Mouse (Mus musculus) cerebellum, adult 2 months (tissue): ENCODE results near the gene 4933416C03Rik. TPM values are rescaled to one million over a fixed set of nuclear protein-coding genes. Genes with fewer than 3 reads are reported as not detected.
A peak's percentile ranks its signal among the peaks of the same experiment; 100 is the strongest.

Experiments
- DNase-seq, 2 experiments: peaks; one replicate each; pipeline ENCODE4 v3.0.0; 2021
- H3K27ac ChIP-seq: fragments of 200-500 bp; 2 replicates; pipeline ENCODE4 v1.5.1; 2012; ENCODE audit warnings: low read length, control low read depth, inconsistent platforms; ENCODE audit not compliant: insufficient read depth
- H3K27me3 ChIP-seq: fragments of 200-500 bp; 2 replicates; pipeline ENCODE4 v1.6.1; 2012; ENCODE audit warnings: inconsistent platforms, mild to moderate bottlenecking, low read length, moderate library complexity; ENCODE audit not compliant: control insufficient read depth, insufficient read depth
- H3K4me1 ChIP-seq: fragments of 200-500 bp; 2 replicates; pipeline ENCODE4 v1.6.1; 2011; ENCODE audit warnings: low read length; ENCODE audit not compliant: control insufficient read depth, insufficient read depth
- H3K4me3 ChIP-seq: fragments of 200-500 bp; replicated peaks from 2 replicates; pipeline ENCODE3; 2011; ENCODE audit warnings: mild to moderate bottlenecking, low read depth, low read length, control low read depth; ENCODE audit not compliant: insufficient read depth
- CTCF ChIP-seq: fragments of 200-500 bp; IDR thresholded peaks from 2 replicates; pipeline ENCODE4 v1.5.1; 2011; ENCODE audit warnings: low read depth, mild to moderate bottlenecking, control low read depth, low read length, moderate library complexity, borderline replicate concordance; ENCODE audit not compliant: insufficient read depth
- POLR2A ChIP-seq: fragments of 200-500 bp; IDR thresholded peaks from 2 replicates; pipeline ENCODE4 v1.6.1; 2011; ENCODE audit warnings: low read length, control low read depth, borderline replicate concordance; ENCODE audit not compliant: insufficient read depth
- WGBS: fragments of 180-500 bp; shearing (Covaris S2); methylation state at CpG from one replicate; pipeline ENCODE4 v1.1.7; 2018; 5-methylcytosine and 5-hydroxymethylcytosine counted together
- polyA plus RNA-seq: library from polyadenylated mRNA; depleted of rRNA; stranded (reverse); fragments of >200 nt; gene quantifications from 2 replicates; pipeline ENCODE4 v1.2.3, GENCODE M21; 2012

Gene 4933416C03Rik
- polyA plus RNA-seq, 1 experiment: not detected

DNA sequence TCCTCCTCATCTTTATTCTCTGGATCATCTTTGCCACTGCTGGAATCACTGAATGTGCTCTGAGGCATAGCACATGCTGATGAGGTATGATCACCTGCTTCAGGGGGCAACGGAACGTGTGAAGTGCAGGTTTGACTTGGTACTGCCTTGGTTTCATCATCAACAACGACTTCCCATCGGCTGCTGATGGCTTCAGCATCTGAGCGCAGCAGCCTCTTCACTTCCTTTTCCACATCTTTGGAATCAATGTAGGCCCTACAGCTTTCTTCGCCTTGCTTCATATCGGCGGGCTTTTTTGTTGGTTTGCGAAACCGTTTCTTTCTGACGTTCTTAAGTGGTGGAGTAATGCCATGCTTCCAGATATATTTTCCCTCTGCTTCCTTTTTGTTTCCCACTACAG lies 849 bp downstream of the 4933416C03Rik start:
- WGBS: 95% methylated on average over 11 of the region's 11 CpGs
- Histone ChIP-seq H3K4me3 (no peak overlapping the region), H3K27me3 (no peaks in the 10 kb centered on the region), H3K27ac (no peak overlapping the region), H3K4me1 (peaks cover 2% of the 10 kb centered on the region; the same call in 1 of the 2 replicates)
- TF ChIP-seq CTCF (no peak), POLR2A (no peak)
- no peak for DNase-seq

DNA sequence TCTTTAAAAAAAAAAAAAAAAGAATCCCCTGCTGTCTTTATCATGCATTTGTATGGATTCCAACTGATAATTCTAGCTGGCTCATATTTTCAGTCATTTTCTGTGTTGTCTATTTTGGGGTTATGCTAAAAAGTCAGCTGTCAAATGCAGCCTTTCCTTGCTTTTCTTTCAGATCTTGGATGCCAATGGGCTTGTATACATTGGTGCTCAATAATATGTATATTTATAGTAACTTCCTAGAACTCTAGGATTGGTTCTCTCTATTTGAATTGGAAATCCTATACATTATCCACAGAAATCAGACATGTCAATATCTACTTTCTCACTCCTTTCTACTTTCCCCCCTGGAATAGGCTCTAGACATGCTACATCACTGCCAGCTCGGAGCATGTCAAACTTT lies 5.0 kb downstream of the 4933416C03Rik start:
- H3K4me1 ChIP-seq: peaks cover 15% of the 10 kb centered on the region
- H3K27ac ChIP-seq: no peak overlapping the region
- H3K27me3 ChIP-seq: no peaks in the 10 kb centered on the region
- no peak for DNase-seq
- WGBS: 94% methylated on average over 1 of the region's 1 CpGs
- TF ChIP-seq CTCF (no peak), POLR2A (no peak)
- no peak overlapping the region for H3K4me3 ChIP-seq

DNA sequence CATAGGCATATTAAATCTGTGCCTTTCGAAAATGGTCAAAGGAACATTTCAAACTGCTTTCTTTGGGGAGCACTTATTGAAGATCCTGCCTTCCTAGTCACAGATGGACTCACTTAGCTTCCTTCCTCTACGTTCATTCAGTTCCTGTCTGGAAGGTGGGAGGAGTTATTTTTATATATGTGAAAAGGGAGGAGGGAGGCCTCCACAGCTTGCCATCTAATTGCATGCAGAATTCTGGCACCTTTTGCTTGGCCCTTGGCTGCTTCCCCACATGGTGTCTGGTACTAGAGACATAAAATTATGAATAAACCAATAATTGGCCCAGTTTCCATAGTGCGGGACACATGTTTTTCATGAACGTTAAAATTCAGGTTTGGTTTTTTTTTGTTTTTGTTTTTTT lies 5.5 kb downstream of the 4933416C03Rik start:
- Histone ChIP-seq H3K27ac (no peak overlapping the region), H3K4me3 (no peak overlapping the region), H3K27me3 (no peaks in the 10 kb centered on the region), H3K4me1 (peaks cover 15% of the 10 kb centered on the region)
- WGBS: 8% methylated on average over 4 of the region's 4 CpGs
- TF ChIP-seq POLR2A (no peak), CTCF (no peak)
- DNase-seq: peak; percentile 80 to 91

DNA sequence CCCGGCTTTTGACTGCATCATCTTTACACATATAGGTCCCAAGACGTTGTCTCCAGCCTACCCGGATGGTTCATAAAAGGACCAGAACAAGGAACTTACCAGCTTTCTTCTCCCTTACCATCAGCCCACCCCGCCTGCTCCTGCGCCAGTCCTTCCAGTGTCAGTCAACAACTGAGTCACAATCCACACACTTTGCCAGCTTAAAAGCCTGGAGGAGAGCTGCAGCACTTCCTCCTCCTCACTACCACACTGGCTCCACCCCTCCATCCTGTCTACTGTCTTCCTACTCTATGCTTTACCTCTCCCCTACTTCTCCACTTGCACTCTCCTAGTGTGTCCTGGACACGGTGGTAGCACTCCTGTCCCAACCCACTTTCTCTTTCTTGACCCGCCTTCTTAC lies 15.2 kb downstream of the 4933416C03Rik start:
- no peak for DNase-seq
- Histone ChIP-seq H3K4me3 (no peak overlapping the region), H3K27ac (no peak overlapping the region), H3K4me1 (peaks cover 12% of the 10 kb centered on the region; the same call in 1 of the 2 replicates), H3K27me3 (no peaks in the 10 kb centered on the region)
- WGBS: 94% methylated on average over 7 of the region's 7 CpGs
- TF ChIP-seq CTCF: no peak
- TF ChIP-seq POLR2A: no peak

DNA sequence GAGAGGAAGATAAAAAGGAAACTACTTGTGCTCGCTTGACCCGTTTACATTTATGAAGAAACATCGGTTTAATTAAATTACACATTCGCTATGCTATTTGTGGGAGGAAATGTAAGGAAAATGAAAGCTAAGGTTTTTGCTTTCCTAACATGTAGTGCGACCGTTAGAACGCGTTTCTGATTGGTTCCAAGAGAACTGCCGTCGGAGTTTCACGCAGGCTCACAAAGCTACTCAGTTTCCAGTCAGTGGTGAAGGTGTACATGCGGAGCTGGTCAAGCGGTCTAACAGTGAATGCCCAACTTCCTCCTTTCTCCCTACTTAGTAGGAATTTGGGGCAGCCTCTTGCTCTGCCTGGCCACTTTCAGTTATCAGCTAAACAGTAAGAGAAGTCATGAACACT lies 17.3 kb downstream of the 4933416C03Rik start:
- H3K27ac ChIP-seq: no peak overlapping the region
- WGBS: 92% methylated on average over 13 of the region's 13 CpGs
- no peak for TF ChIP-seq POLR2A
- TF ChIP-seq CTCF: no peak
- no peak overlapping the region for H3K4me3 ChIP-seq
- no peak for DNase-seq
- no peaks in the 10 kb centered on the region for H3K27me3 ChIP-seq
- peaks cover 12% of the 10 kb centered on the region; the same call in 1 of the 2 replicates for H3K4me1 ChIP-seq

DNA sequence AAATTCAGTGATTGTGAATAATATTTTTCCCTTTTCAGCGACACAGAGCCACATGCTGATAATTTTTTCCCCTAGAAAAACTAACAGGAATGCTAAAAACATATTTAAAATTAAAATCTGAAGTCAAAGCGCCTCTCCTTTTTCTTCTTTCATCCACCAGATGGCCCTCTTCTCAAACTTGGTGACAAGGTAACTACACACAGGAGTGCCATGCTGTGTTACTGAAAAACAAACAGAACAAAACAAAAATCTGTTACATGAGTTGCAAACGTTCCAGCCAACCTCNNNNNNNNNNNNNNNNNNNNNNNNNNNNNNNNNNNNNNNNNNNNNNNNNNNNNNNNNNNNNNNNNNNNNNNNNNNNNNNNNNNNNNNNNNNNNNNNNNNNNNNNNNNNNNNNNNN lies 29.8 kb downstream of the 4933416C03Rik start:
- no peak for TF ChIP-seq POLR2A
- TF ChIP-seq CTCF: 0 out of 2 replicates have a peak, but pooled peaks have one; percentile 1
- no peak overlapping the region for H3K4me3 ChIP-seq
- WGBS: 34% methylated on average over 3 of the region's 3 CpGs
- peak; percentile 40 to 67 for DNase-seq
- no peaks in the 10 kb centered on the region for H3K27me3 ChIP-seq
- no peak overlapping the region for H3K27ac ChIP-seq
- H3K4me1 ChIP-seq: peaks cover 15% of the 10 kb centered on the region

DNA sequence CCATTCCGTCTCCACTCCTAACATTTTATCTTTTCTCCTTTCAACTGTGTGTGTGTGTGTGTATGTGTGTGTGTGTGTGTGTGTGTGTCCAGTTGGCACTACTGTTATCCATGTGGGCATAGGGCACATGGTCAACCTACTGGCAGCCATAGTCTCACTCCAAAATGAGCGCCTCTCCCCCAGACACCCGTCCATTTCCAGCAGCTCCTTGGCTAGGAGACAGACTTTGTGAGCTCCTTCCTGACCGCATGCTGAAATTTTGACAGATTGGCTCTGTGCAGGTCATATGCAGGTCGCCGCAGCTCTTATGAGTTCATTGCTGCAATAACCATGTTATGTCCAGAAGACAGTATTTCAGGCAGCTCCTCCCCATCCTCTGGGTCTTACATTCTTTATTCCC lies 32.9 kb downstream of the 4933416C03Rik start:
- DNase-seq: peak; percentile 77 to 92
- 18% methylated on average over 6 of the region's 6 CpGs for WGBS
- no peak for TF ChIP-seq POLR2A
- no peak for TF ChIP-seq CTCF
- Histone ChIP-seq H3K4me1 (peaks cover 15% of the 10 kb centered on the region), H3K27ac (0 out of 2 replicates have a peak overlapping the region, but pooled peaks have one; percentile 62), H3K27me3 (no peaks in the 10 kb centered on the region), H3K4me3 (no peak overlapping the region)

DNA sequence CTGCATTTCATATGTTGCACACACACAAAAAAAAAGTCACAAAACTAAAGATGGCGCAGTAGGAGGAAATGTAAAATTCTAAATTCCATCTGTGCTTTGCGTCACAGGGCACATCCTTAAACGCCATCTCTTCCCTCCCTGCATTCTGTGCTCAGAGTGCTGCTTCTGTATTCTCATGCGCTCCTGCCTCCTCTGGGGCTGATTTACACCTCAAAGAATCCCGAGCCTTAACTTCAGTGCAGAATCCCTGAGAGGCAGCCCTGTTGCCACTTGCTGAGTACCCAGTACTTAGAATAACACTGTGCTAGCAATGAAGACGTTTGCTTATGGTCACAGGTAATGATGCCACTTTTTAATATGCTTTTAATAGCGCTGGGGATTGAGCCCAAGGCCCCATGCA lies 34.3 kb downstream of the 4933416C03Rik start:
- TF ChIP-seq CTCF: no peak
- no peak for TF ChIP-seq POLR2A
- Histone ChIP-seq H3K27me3 (no peaks in the 10 kb centered on the region), H3K27ac (no peak overlapping the region), H3K4me3 (no peak overlapping the region), H3K4me1 (peaks cover 15% of the 10 kb centered on the region)
- no peak for DNase-seq
- WGBS: 83% methylated on average over 7 of the region's 7 CpGs
